Mouse (Mus musculus): ENCODE data around the gene Gng8. TPM values are rescaled to one million over a fixed set of nuclear protein-coding genes. Genes with fewer than 3 reads are reported as not detected.

Gene Gng8
- polyA plus RNA-seq, 1 experiment from 2014 or later: 0.13 TPM

GRCm38 (mm10) chr7:16875326-16875725 is 16.3 kb upstream of the Gng8 start:
- peak; percentile 13 for ATAC-seq (ENCODE audit: insufficient read depth)
- Histone ChIP-seq H3K27ac (replicated peaks) (no peak overlapping the region), H3K4me2 (peak overlapping the region; percentile 93), H3K36me3 (replicated peaks) (no peaks in the 10 kb centered on the region), H3K4me1 (replicated peaks) (peaks cover 30% of the 10 kb centered on the region), H3K4me3 (replicated peaks) (peak overlapping the region; percentile 62), H3K9ac (peak overlapping the region; percentile 43), H3K27me3 (peaks cover 32% of the 10 kb centered on the region), H3K9me3 (replicated peaks) (no peaks in the 10 kb centered on the region)
- under 1% methylated on average over 41 of the region's 42 CpGs for WGBS (ENCODE audit: insufficient replicate concordance)

GRCm38 (mm10) chr7:16876006-16876405 is 15.6 kb upstream of the Gng8 start:
- Histone ChIP-seq H3K4me2 (peak overlapping the region; percentile 93), H3K9ac (no peak overlapping the region), H3K27me3 (peaks cover 39% of the 10 kb centered on the region), H3K9me3 (replicated peaks) (no peaks in the 10 kb centered on the region), H3K4me3 (replicated peaks) (peak overlapping the region; percentile 62; the same call in 1 of the 2 replicates), H3K36me3 (replicated peaks) (no peaks in the 10 kb centered on the region), H3K4me1 (replicated peaks) (peaks cover 36% of the 10 kb centered on the region), H3K27ac (replicated peaks) (no peak overlapping the region)
- WGBS (ENCODE audit: insufficient replicate concordance): 19% methylated on average over 11 of the region's 11 CpGs
- no peak for ATAC-seq (ENCODE audit: insufficient read depth)

GRCm38 (mm10) chr7:16876608-16877007 is 15.0 kb upstream of the Gng8 start:
- Histone ChIP-seq H3K4me3 (replicated peaks) (no peak overlapping the region), H3K27ac (replicated peaks) (no peak overlapping the region), H3K4me2 (0 out of 2 replicates have a peak overlapping the region, but pooled peaks have one; percentile 93)

GRCm38 (mm10) chr7:16877717-16878116 is 13.9 kb upstream of the Gng8 start:
- 57% methylated on average over 3 of the region's 3 CpGs for WGBS (ENCODE audit: insufficient replicate concordance)
- Histone ChIP-seq H3K4me3 (replicated peaks) (no peak overlapping the region), H3K9ac (no peak overlapping the region), H3K4me2 (no peak overlapping the region), H3K27ac (replicated peaks) (no peak overlapping the region), H3K9me3 (replicated peaks) (no peaks in the 10 kb centered on the region), H3K27me3 (peaks cover 54% of the 10 kb centered on the region), H3K36me3 (replicated peaks) (no peaks in the 10 kb centered on the region), H3K4me1 (replicated peaks) (peaks cover 36% of the 10 kb centered on the region)
- ATAC-seq (ENCODE audit: insufficient read depth): no peak

More at GRCm38 (mm10) chr7:16876608-16877007, 15.0 kb upstream of the Gng8 start:
- no peak for ATAC-seq (ENCODE audit: insufficient read depth)
- Histone ChIP-seq H3K27me3 (peaks cover 43% of the 10 kb centered on the region), H3K36me3 (replicated peaks) (no peaks in the 10 kb centered on the region), H3K9me3 (replicated peaks) (no peaks in the 10 kb centered on the region), H3K9ac (no peak overlapping the region), H3K4me1 (replicated peaks) (peaks cover 36% of the 10 kb centered on the region)
- WGBS (ENCODE audit: insufficient replicate concordance): 16% methylated on average over 13 of the region's 13 CpGs

- ATAC-seq (ENCODE audit: insufficient read depth): no peak
- no peaks in the 10 kb centered on the region for H3K36me3 ChIP-seq (replicated peaks)
- no peak overlapping the region for H3K27ac ChIP-seq (replicated peaks)
- H3K4me2 ChIP-seq: no peak overlapping the region
- H3K4me1 ChIP-seq (replicated peaks): peaks cover 27% of the 10 kb centered on the region
- no peaks in the 10 kb centered on the region for H3K9me3 ChIP-seq (replicated peaks)
- H3K4me3 ChIP-seq (replicated peaks): no peak overlapping the region
- no peak overlapping the region for H3K9ac ChIP-seq
- WGBS (ENCODE audit: insufficient replicate concordance): 31% methylated on average over 9 of the region's 9 CpGs
- H3K27me3 ChIP-seq: peaks cover 77% of the 10 kb centered on the region
These were observed 11.6 kb upstream of the Gng8 start for GRCm38 (mm10) chr7:16879796-16880547.

GRCm38 (mm10) chr7:16880615-16881014 is 11.0 kb upstream of the Gng8 start:
- 14% methylated on average over 5 of the region's 5 CpGs for WGBS (ENCODE audit: insufficient replicate concordance)
- no peak overlapping the region for H3K9ac ChIP-seq
- no peak overlapping the region for H3K27ac ChIP-seq (replicated peaks)
- peaks cover 78% of the 10 kb centered on the region for H3K27me3 ChIP-seq
- no peak overlapping the region for H3K4me2 ChIP-seq
- peaks cover 6% of the 10 kb centered on the region for H3K9me3 ChIP-seq (replicated peaks)
- H3K36me3 ChIP-seq (replicated peaks): 0 out of 2 replicates have a peak, but pooled peaks cover 2% of the 10 kb centered on the region
- no peak for ATAC-seq (ENCODE audit: insufficient read depth)
- H3K4me3 ChIP-seq (replicated peaks): no peak overlapping the region
- peaks cover 28% of the 10 kb centered on the region for H3K4me1 ChIP-seq (replicated peaks)

- WGBS (ENCODE audit: insufficient replicate concordance): 71% methylated on average over 6 of the region's 6 CpGs
These were observed 8.4 kb upstream of the Gng8 start for GRCm38 (mm10) chr7:16883162-16883561.

GRCm38 (mm10) chr7:16884334-16884733 is 7.3 kb upstream of the Gng8 start:
- 38% methylated on average over 4 of the region's 4 CpGs for WGBS (ENCODE audit: insufficient replicate concordance)
- H3K36me3 ChIP-seq (replicated peaks): 0 out of 2 replicates have a peak, but pooled peaks cover 6% of the 10 kb centered on the region
- H3K9ac ChIP-seq: no peak overlapping the region
- ATAC-seq (ENCODE audit: insufficient read depth): no peak
- H3K4me1 ChIP-seq (replicated peaks): peaks cover 17% of the 10 kb centered on the region
- H3K9me3 ChIP-seq (replicated peaks): peaks cover 14% of the 10 kb centered on the region
- H3K4me2 ChIP-seq: no peak overlapping the region
- H3K27ac ChIP-seq (replicated peaks): no peak overlapping the region
- H3K4me3 ChIP-seq (replicated peaks): no peak overlapping the region
- H3K27me3 ChIP-seq: peaks cover 93% of the 10 kb centered on the region

More at GRCm38 (mm10) chr7:16883162-16883561, 8.4 kb upstream of the Gng8 start:
- Histone ChIP-seq H3K9me3 (replicated peaks) (peaks cover 14% of the 10 kb centered on the region), H3K4me1 (replicated peaks) (peaks cover 17% of the 10 kb centered on the region), H3K9ac (no peak overlapping the region), H3K4me2 (no peak overlapping the region), H3K36me3 (replicated peaks) (0 out of 2 replicates have a peak, but pooled peaks cover 6% of the 10 kb centered on the region), H3K27me3 (peaks cover 86% of the 10 kb centered on the region), H3K4me3 (replicated peaks) (no peak overlapping the region), H3K27ac (replicated peaks) (no peak overlapping the region)
- ATAC-seq (ENCODE audit: insufficient read depth): no peak

- H3K4me1 ChIP-seq (replicated peaks): peaks cover 12% of the 10 kb centered on the region
- peak overlapping the region; percentile 36 for H3K4me3 ChIP-seq (replicated peaks)
- H3K27me3 ChIP-seq: peaks cover 98% of the 10 kb centered on the region
- H3K9ac ChIP-seq: no peak overlapping the region
- H3K9me3 ChIP-seq (replicated peaks): peaks cover 14% of the 10 kb centered on the region
- H3K27ac ChIP-seq (replicated peaks): no peak overlapping the region
- peak; percentile 5; the same call in 1 of the 2 replicates for ATAC-seq (ENCODE audit: insufficient read depth)
- H3K4me2 ChIP-seq: peak overlapping the region; percentile 48
- WGBS (ENCODE audit: insufficient replicate concordance): 12% methylated on average over 82 of the region's 95 CpGs
- 0 out of 2 replicates have a peak, but pooled peaks cover 6% of the 10 kb centered on the region for H3K36me3 ChIP-seq (replicated peaks)
These were observed 6.3 kb upstream of the Gng8 start for GRCm38 (mm10) chr7:16885271-16885776.

- Histone ChIP-seq H3K36me3 (replicated peaks) (0 out of 2 replicates have a peak, but pooled peaks cover 6% of the 10 kb centered on the region), H3K27ac (replicated peaks) (no peak overlapping the region), H3K4me2 (no peak overlapping the region), H3K9me3 (replicated peaks) (peaks cover 14% of the 10 kb centered on the region), H3K9ac (no peak overlapping the region), H3K27me3 (peaks cover 99% of the 10 kb centered on the region), H3K4me3 (replicated peaks) (peak overlapping the region; percentile 36; the same call in 1 of the 2 replicates), H3K4me1 (replicated peaks) (peaks cover 9% of the 10 kb centered on the region)
- WGBS (ENCODE audit: insufficient replicate concordance): 42% methylated on average over 58 of the region's 59 CpGs
- ATAC-seq (ENCODE audit: insufficient read depth): no peak
These were observed 5.7 kb upstream of the Gng8 start for GRCm38 (mm10) chr7:16885905-16886304.

- ATAC-seq (ENCODE audit: insufficient read depth): no peak
- Histone ChIP-seq H3K4me3 (replicated peaks) (no peak overlapping the region), H3K4me2 (no peak overlapping the region), H3K27ac (replicated peaks) (no peak overlapping the region), H3K9ac (no peak overlapping the region), H3K4me1 (replicated peaks) (peaks cover 25% of the 10 kb centered on the region), H3K27me3 (peaks cover 100% of the 10 kb centered on the region), H3K36me3 (replicated peaks) (0 out of 2 replicates have a peak, but pooled peaks cover 4% of the 10 kb centered on the region), H3K9me3 (replicated peaks) (peaks cover 9% of the 10 kb centered on the region)
- WGBS (ENCODE audit: insufficient replicate concordance): 53% methylated on average over 6 of the region's 6 CpGs
These were observed 1.1 kb upstream of the Gng8 start for GRCm38 (mm10) chr7:16890536-16890935.

Data from liver, embryonic 15.5 days (tissue).